Mouse (Mus musculus) induced T-regulatory cell, adult 2 months (primary cell): ENCODE measurements around the gene Rwdd2b.

Experiments
- DNase-seq: peaks from one replicate; pipeline ENCODE4 v3.0.0-alpha.2; 2012; ENCODE audit warnings: low read depth

Rwdd2b gene

DNA sequence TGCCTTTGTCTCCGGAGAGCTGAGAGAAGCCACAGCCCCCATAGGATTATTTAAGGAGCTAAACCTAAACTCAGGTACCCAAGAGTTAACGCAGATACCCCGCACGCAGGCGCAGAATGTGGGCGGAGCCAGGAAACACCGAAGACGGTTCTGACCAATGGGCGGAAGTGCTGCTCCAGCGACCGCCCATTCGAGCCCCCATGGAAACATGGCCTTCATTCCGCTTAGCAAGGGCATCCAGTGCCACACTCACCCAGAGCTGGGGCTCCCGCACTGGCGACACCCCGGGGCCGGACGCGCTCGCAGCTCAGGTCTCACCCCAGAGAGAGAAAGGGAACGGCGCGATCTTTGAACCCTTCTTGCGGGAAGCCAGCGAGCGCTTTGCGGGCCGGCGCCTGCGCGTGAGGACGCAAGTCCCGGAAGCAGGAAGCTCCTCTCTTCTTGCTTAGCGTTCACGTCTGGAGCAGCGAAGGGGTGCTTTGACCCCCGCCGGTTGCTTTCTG lies at the start of gene Rwdd2b:
Gene Rwdd2b (minus strand): TSS at position 390 of the 503 bp plus-strand sequence.
- DNase-seq: peak; percentile 98

DNA sequence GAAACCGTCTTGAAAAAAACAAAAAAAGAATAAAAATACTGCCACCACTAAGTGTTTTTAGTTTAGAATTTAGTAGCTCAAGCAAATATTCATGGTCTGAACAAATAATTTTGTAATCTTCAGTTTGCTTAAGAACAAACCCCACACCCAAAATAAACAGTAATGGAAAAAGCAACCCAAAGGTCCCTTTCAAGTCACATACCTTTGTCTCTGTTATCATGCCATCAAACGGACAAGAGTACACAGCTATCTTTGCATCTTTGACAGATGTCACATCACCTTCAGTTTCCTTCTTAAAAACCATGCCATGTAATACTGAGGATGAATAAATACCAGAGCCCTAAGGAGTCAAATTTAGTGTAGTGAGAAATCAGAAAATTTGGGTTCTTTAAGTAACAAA lies 48.2 kb upstream of the Rwdd2b start:
- DNase-seq: no peak

DNA sequence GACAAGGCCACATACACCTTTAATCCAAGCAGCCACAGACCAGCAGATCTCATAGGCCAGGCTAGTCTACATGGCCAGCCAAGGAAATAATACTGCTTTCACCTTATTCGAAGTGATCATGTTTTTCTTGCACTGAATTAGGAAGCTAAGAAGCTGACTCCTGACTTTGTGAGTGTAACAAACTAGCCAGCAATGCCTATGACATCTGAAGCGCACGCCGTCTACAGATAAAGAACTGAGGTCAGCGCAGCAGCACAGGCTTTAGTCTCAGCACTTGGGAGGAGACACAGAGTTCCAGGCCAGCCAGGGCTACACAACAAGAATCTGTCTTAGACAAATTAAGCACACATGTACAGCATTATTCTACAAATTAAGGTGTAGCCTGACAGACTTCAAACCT lies 46.4 kb upstream of the Rwdd2b start:
- no peak for DNase-seq

DNA sequence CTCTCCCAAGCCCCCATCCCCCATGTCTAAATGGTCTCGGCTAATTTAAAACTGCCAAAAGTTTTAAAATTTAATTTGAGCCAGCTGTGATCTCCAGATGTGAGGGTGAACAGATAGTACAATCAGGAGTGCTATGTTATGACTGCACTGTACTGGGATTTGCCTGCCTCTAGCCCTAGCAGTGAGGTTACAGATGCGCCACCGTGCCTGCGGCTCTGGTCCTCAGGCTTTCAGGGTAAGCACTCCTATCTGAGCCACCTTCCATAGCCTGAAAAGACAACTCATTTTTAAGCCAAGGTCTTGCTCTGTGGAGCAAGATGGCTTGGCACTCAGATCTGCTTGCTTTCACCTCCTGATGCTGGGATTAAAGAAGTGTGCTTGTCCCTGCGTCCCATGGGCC lies 44.0 kb upstream of the Rwdd2b start:
- DNase-seq: no peak

DNA sequence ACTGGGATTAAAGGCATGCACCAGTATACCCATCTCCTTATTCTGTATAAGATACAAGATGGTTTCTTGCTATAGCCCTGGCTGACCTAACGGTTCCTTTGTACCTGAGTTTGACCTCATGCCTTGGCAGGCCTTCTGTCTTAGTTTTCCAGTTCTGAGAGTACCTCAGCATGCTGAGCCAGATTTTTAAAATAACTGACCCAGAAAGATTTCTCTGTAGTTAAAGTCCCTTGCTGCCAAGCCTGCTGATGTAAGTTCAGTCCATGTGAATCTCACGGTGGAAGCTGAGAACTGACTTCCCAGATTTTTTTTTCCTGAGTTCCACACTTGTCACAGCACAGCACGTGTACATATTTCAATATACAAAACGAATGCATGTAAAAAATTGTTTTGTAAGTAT lies 30.2 kb upstream of the Rwdd2b start:
- DNase-seq: no peak

DNA sequence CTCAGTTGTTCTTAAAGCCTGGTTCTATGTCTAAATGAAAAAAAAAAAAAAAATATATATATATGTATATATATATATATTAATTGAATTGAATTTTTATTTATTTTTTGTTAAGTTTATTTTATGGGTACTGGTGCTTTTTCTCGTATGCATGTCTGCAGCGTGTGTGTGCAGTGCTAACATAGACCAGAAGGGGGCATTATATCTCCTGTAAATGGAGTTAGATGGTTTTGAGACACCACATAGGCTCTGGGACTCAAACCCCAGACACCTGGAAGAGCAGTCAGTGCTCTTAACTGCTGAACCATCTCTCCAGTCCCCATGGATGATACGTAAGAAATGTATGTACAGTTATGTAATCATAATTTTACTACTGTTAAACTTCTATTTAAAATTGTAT lies 18.4 kb upstream of the Rwdd2b start:
- DNase-seq: peak; percentile 47

DNA sequence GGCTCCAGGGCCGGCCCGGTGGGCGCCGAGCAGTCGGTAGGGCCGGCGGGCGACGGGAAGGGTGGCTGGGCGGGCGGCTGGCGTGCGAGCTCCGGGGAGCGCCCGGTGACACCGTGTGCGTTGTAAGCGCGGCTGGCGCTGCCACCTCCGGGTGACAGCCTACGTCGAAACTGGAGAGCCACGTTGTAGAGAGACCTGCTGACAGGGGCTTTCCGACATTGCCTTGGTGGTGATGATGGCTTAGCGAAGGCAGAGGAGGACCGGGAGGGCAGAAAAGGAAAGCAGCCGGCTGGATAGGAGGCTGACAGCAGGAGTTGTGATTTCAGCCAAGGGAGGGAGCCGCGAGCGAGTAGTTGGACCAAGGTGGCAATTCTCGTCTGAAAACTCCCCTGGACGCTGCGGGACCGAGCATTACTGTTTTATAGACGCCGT lies 14.8 kb upstream of the Rwdd2b start:
- DNase-seq: peak; percentile 83

DNA sequence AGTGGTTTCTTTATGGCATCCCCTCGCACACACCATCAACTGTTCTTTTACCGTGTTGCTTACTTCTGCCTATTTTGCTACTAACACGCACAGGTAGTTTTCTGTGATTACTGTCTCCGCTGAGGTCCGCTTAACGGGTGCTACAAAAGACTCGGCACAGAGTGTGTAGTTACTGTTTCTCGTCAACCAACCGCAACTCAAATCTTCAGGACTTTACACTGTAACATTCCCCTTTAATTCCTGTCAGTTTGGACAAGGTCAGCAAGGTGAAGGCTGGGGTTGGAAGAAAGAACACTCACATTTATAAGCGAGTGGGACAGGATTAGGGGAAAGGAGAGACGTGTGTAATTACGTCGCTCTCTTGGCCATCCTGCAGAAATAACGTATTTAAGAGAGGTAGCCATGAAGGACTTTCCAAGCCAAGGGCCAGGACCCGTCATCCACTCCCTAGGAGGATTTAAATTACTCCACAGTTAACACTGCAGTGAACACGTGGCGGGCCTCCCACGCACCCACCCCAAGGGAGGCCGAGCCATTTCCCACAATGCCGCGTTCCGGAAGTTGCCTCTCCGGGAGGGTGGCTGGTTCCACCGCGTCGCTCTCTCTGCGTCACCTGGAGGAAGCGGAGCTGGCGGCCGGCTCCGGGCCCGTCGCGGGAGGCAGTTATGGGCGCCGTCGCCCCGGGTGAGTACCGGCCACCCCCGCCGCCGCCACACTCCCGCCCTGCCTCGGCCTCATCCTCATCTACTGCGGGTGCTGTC lies 14.2 kb upstream of the Rwdd2b start, which contains the start of gene Usp16:
Gene Usp16 (plus strand): TSS at position 285 of the 761 bp plus-strand sequence.
- DNase-seq: peak; percentile 95

DNA sequence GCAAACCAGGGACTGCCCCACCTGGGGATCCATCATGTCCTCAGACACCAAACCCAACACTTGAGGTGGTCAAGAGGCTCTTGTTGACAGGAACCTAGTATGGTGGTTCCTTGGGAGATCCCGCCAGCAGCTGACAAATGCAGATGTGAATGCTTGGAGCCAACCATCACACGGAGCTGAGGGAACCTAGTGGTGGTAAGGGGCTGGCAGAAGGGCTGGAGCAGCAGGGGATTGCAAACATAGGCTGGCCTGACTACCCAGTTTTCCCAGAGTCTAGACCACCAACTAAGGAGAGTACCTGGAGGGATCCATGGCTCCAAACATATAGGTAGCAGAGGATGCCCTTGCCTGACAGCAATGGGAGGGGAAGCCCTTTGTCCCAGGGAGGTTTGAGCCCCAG lies 12.9 kb upstream of the Rwdd2b start:
- no peak for DNase-seq

DNA sequence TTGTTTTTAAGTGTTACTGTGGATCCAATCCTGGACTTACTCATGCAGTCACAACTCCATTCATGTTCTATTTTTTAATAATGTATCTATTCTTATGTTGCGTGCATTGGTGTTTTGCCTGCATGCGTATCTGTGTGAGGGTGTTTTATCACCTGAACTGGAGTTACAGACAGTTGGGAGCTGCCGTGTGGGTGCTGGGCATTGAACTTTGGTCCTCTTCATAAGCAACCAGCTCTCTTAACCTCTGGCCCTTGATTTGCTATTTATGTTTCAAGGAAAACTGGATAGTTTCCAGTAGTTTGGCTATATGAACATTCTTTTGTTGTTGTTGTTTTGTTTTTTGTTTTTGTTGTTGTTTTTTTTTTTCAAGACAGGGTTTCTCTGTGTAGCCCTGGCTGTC lies 5.2 kb upstream of the Rwdd2b start:
- no peak for DNase-seq

DNA sequence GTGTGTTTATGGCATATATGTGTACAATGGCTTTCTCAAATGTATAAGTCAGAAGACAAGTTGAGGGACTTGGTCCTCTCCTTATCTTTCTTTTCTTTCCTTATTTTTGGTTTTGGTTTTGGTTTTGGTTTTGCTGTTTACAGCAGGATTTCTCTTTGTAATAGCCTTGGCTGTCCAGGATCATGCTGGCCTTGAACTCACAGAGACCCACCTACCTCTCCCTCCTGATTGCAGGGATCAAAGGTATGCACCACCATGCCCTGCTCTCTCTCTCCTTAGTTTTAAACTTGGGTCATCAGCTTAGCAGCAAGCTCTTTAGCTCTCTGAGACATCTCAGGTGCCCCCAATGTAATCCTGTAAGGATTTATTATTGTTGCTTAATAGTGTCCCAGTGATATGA lies 4.7 kb upstream of the Rwdd2b start:
- DNase-seq: no peak

DNA sequence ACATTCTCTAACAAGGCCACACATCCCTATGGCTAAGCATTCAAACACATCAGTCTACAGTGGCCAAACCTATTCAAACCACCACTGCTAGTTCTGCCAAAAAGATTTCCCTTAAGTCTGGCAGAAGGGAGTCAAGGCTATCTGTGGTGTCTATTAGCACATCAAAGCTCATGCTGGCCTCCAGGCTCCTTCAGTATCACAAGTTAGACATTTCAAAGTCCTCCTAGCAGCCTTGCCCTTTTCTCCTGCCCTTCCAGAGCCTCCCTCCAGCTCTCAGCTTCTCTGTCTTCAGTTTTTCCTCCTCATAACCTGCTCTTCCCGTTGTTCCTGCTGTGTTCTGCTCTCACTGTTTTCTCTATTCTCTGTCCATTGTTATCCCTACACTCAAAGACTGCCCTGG lies 3.7 kb upstream of the Rwdd2b start:
- no peak for DNase-seq

DNA sequence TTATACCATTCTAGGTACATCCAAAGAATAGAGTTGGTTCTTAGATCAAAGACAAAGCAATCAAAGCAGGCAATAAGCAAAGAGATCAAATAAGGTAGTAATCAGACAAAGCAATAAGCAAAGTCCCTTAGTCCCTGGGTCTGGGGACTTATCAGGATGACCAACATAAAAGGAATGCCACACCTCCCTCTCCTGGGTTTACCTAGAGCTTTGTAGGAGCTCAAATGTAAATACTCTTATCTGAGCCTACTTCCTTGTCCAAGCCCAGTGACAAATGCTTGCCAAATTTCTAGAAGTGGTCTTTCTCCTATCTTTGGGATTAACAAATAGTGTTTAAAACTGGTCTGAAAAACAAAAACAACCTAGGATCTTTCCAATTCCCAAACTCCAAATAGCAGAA lies 2.9 kb upstream of the Rwdd2b start:
- no peak for DNase-seq

DNA sequence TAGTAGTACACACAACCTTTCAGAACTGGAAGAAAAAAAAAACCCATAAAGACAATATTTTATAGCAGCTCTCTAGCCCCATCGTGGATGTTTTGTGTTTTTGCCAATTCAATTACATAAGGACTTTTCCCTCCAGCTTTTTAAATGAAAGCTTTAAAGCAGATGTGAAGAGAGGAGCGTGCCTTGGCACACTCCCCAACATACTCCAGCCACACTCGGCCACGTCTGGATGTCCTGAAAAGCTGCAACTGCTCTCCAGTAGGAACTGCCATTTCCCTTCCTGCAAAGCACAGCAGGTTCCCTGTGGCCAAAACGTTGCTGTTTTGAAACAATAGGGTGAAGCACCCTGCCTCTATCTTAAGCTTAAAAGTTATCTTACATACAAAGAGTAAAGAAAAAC lies 1.9 kb upstream of the Rwdd2b start:
- no peak for DNase-seq

DNA sequence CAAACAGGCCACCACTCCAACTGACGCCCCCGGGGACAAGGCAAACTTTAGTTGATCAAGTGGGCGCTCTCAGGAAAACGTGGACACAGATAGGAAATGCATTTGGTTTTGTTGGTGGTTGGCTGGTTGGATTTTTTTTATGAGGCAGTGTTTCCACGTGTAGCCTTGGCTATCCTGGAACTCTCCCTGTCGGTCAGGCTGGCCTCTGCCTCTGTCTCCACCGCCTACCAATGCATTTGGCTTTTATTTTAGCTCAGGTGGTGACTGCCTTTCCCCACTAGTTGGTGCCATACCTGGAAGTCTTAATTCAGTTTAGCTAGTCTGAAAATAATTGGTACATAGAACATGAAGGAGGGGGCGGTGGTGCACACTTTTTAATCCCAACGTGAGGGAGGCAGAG lies 716 bp upstream of the Rwdd2b start:
- DNase-seq: peak; percentile 73

DNA sequence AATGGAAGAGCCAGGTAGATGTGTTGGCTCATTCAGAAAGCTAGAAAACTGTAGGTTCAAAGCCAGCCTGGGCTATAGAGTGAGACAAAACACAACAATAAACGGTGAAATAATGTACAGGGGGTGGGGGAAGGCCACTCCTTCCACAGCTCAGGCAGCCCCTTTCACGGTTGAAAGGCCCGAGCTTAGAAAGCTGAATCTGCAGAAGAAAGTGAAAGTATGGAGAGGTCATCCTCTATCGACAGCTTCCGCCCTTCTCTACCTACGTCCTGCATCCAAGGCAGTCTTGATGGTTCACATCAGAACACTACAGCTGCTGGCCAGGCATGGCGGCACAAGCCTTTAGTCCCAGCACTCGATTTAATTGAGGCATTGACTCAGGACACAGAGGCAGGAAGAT lies 1.7 kb downstream of the Rwdd2b start:
- no peak for DNase-seq

DNA sequence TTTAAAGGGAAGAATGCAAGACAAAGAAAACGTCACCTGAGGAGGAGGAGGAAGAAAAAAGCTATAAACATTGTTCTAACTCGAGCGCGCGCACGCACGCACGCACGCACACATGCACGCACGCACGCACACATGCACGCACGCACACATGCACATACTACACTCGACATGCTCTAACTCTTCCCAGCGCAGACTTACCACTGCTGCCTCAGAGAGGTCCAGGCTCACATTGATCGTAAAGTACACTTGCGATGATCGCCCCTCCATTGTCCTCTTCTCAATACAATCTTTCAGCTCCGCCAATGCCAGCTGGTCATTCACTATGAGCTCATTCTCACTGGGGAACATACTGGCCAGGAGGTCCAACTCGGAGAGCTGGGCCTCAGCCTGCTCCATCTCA lies 3.3 kb downstream of the Rwdd2b start:
- no peak for DNase-seq

DNA sequence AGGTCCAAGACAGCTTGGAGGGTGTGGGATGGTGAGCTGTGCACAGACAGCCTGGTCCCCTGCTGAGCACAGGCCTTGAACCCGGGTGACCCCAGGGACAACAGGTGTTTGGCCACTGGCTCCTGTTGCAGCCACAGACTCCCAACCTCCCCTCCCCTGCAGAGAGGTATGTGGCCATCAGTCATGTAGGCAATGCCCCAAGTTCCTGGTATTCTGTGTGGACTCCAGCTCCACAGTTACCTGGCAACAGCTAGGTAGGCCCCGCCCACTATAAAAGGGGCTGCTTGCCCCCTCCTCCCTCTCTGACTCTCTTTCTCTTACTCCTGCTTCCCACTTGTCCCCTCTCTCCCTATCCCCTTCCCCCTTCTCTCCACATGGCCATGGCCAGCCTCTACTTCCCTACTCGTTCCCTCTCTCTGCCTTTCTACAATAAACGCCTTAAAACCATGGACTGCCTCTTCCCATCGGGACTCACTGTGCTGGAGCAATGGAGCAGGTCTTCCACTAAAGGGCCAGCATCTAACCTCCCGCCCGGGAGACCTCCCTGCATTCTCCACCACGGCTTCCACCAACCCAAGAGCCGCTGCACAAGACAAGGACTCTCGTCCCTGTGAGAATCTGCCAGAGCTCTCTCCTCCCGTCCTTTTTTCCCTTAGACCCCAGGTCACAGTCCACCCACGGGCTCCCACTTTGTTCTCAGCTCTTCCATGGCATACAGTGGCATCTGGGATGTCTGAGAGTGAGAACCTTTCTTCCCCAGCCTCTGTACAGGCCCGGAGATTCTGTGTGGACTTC lies 4.8 kb downstream of the Rwdd2b start:
- no peak for DNase-seq

DNA sequence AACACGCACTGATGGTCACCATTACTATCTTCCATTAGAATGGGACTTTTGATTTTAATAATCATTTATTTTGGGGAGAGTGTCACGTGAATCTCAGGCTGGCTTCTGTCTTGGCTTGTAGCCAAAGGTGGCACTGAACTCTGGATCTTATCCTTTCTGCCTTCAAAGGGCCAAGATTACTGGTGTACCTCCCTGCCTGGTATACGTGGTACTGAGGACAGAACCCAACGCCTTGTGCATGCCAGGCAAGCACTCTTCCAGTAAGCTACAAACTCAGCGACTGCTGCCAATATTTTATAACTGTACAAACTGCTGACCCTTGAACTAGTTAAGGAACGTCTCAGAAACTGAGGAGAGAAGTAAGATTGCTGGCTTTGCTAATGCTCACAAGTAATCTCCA lies 5.4 kb downstream of the Rwdd2b start:
- no peak for DNase-seq

DNA sequence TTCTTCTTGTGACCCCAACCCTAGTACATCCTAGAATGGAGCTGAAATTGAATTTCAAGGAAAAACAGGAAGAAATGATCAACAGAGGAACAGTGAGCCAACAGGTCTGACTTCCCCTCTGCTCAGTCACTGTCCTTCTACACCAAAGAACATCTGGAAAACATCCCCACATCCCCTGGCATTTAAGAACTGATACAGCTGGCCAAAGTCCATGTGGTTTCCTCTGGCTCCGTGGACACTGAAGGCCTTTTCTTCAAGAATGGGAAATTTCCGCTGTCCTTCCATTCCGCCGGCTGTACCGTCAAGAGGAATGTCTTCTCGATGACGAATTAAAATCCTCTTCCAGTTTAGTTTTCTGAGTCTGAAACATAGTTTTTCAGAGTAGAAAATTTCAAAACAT lies 6.1 kb downstream of the Rwdd2b start:
- no peak for DNase-seq

DNA sequence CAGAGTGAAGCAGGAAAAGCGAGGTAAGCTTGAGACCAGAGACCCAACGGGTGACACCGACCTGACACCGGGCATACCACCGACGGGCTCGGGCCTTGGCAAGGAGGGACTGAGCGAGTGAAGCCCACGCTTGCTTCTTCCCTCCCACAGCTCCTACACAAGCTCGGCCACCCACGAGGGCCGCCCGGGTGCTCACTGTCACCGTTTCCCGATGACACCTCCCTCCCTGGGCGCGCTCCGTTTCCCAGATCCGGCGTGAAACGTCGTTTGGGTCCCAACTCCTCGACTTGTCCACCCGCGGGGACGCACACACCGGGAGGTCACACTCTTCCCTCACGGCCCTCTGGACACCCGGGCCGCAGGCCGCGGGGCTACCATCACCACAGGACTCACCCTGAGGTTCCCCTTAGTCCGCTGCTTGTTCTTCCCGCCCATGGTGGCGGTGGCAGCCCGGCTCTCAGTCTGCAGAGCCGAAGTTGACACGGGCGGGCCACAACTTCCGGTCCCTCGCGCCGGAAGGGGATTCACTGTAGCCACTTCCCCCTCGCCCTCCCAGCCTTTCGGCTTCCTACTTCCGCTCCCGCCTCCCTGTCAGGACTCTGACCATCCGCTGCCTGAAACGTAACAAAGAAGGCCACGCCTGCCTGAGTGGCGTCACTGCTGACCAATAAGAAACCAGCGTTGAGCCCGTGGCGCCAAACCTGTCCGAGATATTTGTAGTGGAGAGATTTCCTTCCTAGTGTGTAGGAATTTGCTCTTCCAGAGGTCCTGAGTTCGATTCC lies 8.1 kb downstream of the Rwdd2b start, which contains the start of gene Ltn1:
Gene Ltn1 (minus strand): TSS at position 580 of the 782 bp plus-strand sequence.
- peak; percentile 99 for DNase-seq

DNA sequence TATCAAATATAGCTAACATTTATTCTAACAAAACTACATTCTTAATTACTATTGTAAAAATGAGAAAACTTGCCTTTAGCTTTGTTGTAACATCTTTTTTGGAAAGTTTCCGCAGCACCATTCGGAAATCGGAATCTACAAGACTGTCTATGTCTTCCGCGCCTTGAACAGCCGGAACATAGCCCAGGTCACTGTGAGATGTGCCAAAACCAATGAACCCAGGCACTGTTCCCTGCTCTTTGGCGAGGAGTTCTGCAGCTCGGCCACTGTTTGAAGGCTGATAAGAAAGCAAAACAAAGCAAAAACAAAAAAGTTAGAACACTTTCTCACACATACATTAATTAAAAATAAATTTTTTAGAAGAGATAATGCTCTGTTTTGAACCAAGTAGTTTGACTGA lies 12.9 kb downstream of the Rwdd2b start:
- DNase-seq: no peak
